Mouse (Mus musculus): ENCODE data around the gene Colec11.

DNA sequence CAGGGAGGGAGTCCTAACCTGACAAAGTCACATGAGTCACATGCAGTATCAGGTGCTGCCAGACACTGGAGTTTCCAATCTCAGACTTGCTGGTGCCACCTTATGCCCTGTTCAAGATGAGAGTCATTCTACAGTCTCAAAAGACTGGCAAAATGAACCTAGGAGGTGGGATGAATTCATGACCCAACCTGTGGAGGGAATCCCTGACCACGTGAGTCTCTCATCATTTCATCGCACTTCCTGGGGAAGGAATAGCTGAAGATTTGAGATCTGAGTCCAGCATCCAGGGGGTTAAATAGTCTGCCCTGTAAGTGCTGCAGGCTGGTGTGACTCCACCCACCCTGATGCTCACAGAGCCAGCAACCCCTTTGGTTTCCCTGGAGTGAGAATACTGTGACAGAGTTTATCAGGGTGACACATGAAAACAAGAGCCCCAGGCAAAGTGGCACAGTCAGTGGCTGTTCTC is 24.6 kb downstream of the Colec11 start:
- TF ChIP-seq CTCF (IDR thresholded peaks at IDR 0.05; ENCODE audit: insufficient read depth, low read depth, low read length) = no peak
- no peak for TF ChIP-seq POLR2A (IDR thresholded peaks at IDR 0.05; ENCODE audit: insufficient read depth, low read depth, low read length)
